Mouse (Mus musculus): Measurements from ENCODE around the gene Pf4. TPM values are rescaled to one million over a fixed set of nuclear protein-coding genes. Genes with fewer than 3 reads are reported as not detected.

The Pf4 gene
- not detected for total RNA-seq (2023)

GRCm38 (mm10) chr5:90771880-90772653 is at the start of gene Pf4:
Pf4 (plus strand) TSS chr5:90772435.

GRCm38 (mm10) chr5:90759077-90760065 is 12.9 kb upstream of the Pf4 start, which contains the start of gene Cxcl5:
Cxcl5 (plus strand) TSS chr5:90759360.

GRCm38 (mm10) chr5:90768218-90768617 is 4.0 kb upstream of the Pf4 start, which contains the start of gene Ppbp:
Ppbp (plus strand) TSS chr5:90768518.

GRCm38 (mm10) chr5:90785659-90786588 is 13.7 kb downstream of the Pf4 start, which contains the start of gene Cxcl3:
Cxcl3 (plus strand) TSS chr5:90786103.

GRCm38 (mm10) chr5:90794195-90794625 is 22.0 kb downstream of the Pf4 start, which contains the start of gene Cxcl15:
Cxcl15 (plus strand) TSS chr5:90794534.

Other genes starting within 250 kb of the Pf4 start
- not detected for gene 5830473C10Rik, start 211.3 kb upstream of the Pf4 start, total RNA-seq (2023)
- 0.34 TPM for gene Rassf6, start 131.8 kb upstream of the Pf4 start, total RNA-seq (2023)
- gene Cxcl5, start 13.1 kb upstream of the Pf4 start, total RNA-seq (2023) = not detected
- 1.3 TPM for gene Ppbp, start 3.9 kb upstream of the Pf4 start, total RNA-seq (2023)
- gene Cxcl3, start 13.7 kb downstream of the Pf4 start, total RNA-seq (2023) = not detected
- gene Cxcl15, start 22.1 kb downstream of the Pf4 start, total RNA-seq (2023) = not detected
- not detected for gene Cxcl1, start 118.8 kb downstream of the Pf4 start, total RNA-seq (2023)
- gene Cxcl2, start 131.4 kb downstream of the Pf4 start, total RNA-seq (2023) = 4.7 TPM
- gene Mthfd2l, start 158.7 kb downstream of the Pf4 start, total RNA-seq (2023) = 3.9 TPM

All from CD8-positive naive resting alpha-beta T cell, adult 57 days (primary cell).